Mouse (Mus musculus) ovary, adult 18-20 months (tissue): ENCODE measurements at regions not wholly inside any gene's neighbourhood (a gene's known extent, or its start where the extent isn't known, plus 50 kb on each side); places are given as distances from the start of the nearest gene placed in this dataset.

ENCODE experiments used
- DNase-seq: peaks from one replicate; pipeline ENCODE4 v3.0.0; 2022; ENCODE audit warnings: low spot score, mixed read lengths

DNA sequence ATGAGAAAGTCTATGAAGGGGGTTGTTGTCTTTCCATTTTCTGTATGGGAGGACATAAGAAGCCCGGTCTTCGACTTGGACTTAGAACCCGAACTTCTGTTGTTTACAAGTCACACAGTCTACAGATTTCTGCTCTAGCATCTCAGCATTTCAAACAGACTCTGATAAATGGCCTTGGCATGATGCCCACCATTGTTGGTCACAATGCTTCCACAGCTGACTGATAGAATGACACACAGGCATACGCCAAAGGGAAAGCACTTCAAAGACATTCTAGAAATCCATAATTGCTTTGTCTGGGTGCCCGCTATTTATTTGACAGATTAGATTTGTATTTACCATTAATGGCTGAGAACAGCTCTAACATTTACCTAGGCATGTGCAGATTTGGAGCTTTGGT lies 326.2 kb upstream of the Tnp1 start:
- DNase-seq: no peak

DNA sequence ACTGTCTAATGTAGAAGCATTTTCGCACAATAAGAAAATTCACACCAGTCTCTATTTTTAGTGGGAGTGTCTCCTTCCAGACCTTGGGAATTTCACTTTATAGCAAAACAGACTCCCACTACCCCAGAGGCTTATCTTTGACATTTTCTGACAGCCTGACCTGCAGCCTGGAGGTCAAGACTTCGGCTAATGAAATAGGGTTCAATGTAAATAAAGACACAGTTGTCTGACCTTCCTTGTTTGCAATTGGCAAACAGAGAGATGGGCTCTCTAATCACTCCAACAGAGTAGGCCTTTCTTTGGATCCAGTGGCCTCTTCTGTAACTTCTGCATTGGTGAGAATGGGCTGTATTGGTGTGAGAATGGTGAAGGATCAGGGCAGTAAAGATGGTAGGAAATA lies 321.7 kb upstream of the Tnp1 start:
- DNase-seq: no peak

DNA sequence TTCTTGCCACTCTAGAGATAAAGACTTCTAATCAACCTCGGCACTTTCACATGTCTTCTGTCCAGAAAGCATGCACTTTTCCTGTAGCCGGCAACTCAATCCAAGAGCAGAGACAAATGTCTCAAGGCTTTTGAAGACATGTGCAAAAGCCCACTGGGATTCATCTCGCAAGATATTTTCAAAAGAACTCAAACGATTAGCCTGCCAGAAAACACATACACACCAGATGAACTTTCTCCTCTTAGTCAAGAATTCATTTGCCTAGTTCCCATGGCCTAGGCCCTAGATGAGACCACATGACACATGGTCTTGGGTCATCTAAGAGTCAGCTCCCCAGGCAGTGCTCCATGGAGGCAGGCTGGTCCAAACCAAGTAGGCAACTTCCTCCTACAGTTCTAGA lies 293.8 kb upstream of the Tnp1 start:
- DNase-seq: no peak

DNA sequence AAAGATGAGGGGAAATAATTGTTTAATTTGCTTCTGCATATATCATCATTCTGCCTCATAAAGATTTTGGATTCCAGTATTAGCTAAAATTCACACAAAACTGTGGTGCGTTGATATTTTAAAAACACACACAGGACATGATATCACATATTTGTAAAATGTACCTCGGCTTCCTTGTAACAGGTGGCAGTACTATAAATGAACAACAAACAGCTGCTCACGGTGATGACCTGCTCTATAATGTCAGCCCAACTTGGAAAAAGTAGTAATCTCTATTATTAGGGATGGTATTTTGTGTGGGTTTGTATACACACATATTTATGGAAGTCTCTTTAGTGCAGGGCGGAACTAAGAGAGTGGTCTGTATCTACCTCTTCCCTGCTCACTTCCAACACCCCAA lies 292.7 kb upstream of the Tnp1 start:
- no peak for DNase-seq

DNA sequence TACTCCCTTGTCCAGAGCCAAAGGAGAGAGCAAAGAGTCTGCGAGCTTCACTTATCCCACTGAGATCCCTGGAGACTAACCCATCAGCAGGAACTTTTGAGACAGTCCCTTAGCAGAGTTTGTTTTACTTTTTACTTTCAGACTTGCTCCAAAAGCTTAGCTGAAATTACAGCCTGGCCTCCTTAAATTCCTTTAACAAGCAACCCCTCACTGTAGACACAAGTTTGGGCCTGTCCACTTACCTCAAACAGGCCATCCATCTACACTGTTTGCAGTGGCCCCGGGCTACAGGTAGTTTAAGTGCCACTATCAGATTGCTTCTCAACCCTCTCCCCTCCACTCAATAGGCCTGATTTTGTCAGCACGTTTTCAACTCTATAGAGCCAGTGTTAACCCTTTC lies 291.5 kb upstream of the Tnp1 start:
- DNase-seq: no peak

DNA sequence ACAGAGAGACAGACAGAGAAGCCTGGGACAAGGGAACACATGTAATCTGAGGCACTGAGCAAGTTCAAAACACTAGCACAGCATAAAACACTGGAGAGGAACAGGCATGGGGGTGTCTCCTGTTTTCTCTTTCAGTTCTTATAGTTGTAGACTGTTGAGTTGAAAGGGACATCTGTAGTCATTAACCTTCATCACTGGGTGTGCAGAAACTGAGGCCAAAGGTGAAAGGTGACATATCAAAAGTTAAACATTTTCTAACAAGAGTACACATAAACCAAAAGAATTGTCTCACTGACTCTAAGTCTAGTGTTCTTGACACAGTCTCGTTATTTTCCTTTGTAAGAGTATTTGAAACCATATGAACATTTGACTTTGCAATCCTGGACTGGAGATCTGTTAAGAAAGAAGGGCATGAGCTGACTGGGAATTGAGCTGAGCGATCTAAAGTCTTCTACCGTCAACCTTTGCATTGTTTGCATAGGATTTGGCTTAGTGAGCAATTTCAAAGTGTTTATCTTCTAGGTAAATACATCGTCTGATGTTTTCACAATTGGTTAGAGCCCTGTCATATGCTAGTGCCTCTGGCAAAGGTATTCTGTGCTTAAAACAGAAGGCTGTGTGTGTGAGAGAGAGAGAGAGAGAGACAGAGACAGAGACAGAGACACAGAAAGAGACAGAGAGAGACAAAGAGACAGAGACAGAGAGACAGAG lies 284.4 kb upstream of the Tnp1 start:
- DNase-seq: no peak

DNA sequence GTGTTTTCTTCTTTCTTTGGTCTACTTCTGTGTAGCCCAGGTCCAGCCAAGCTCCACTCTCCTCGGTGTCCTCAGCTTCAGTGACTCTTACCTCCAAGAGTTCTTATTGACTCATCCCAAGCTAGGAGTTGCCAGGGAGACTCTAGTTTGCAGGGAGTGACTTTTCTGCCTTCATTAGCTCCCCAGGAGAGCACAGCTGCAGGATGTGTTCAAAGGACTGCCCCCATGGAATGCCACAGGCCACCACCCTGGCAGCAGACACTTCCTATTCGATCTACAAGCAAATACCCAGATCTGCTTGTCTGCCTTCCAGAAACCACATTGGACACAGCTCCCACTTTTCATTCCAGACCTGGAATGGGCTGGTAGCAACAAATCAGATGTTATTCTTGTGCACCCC lies 269.6 kb upstream of the Tnp1 start:
- no peak for DNase-seq

DNA sequence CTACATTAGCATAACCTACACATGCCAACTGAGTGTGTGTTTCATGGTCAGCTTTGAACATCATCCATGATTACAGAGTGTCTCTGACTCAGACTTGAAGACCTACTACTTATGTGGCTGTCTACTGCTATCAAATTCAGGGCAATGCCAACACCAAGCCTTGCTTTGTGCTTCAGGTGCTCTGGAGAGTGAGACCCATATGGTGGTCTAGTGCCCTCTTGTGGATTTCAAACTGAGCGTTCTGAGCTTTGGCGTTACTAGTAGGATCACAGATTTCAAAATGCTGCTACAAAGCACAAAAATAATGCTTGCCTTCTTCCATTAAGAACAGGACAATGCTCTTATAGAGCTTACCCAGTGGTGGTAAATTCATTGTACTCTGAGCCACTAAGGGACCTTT lies 258.8 kb upstream of the Tnp1 start:
- DNase-seq: no peak

DNA sequence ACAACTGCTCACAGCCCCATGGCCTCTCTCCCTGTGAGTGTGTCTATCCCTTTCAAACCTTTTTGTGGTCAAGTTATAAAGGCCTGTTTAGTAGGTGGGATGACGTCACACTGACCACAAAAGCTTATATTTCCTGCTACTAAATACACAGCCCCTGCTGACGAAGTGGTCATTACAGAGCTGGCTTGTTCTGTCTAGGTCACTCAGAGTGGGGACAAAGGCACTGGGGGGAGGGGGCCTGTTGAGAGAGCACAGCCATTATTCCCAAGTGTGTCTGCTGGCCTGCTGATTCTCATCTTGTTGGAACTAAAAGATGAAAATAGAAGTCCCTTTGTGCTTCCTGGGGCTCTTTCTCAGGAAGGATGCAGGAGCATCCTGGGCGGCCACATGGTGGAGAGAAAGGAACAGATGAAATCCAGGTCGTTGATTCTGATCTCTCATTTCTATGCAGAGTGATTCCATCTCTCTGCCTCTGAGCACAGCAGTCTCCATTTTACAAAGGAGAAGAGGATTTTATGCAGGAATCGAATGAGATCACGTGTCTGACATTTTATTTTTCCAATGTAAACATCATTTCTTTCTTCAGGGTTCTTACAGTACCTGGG lies 255.2 kb upstream of the Tnp1 start:
- no peak for DNase-seq

DNA sequence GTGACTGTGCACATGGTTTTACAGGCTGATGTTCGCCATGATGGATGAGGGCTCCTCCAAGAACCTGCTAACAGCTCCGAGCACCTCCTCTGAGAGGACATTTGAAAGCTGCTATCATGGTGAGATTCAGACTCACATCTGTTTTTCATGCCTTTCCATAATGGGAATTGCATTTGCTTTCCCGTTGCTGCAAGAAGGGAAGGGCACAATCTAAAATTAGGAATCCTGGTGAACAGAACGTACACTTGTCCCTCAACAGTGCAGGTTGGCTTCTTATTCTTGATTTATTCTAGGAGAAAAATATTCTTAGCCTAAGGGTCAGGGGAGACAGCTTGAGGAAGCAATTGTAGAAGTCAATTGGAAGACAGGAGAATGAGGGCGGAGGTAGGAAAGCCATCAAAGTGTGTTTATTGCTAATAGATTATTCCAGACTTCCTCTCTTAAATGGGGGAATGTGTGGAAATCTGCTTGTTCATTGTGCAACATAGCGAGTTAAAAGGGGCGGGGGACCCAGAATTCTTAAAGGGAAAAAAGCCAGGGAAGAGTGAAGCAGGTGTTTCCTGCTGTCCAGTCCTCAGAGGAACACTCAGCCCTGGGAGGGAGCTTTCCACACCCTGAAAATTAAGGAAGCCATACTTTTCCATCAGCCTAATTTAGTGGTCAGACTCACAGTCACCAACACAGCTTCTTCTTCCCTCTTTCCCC lies 253.5 kb upstream of the Tnp1 start:
- no peak for DNase-seq

DNA sequence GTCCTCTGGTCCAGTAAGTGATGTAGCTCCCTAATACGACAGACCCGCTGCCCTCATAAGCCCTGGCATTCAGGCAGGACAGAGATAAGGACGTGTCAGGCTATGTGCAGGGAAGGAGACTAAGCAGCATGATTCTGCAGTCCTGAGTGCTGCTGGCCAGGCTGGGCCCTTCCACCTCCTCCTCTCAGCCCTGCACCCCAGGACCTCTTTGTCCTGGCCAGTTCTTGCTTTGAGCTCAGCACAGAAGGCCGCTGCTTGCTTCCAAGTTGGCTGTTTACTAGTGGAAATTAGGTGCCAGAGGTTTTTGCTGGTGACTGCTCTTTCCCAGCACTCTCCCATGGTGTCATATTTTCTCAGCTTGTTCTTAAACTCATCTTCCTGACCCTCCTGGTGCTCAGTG lies 249.3 kb upstream of the Tnp1 start:
- DNase-seq: no peak

DNA sequence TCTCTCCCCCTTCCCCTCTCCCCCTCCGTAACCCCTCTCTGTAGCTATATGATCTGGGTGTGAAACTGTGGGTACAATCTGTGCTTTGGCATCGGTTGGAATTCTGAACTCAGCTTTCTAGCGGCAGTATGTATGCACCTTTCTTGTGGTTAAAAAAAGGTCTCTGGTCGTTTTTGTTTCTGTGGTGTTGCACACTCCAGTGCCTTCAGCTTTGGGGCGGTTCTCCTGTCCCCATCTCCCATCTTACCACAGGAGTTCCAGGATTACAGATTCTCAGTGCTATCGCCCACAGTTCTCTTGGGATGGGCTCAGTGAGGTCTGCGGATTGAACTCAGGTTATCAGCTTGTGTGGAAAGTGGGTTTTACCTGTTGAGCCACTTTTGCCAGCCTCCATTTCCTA lies 248.5 kb upstream of the Tnp1 start:
- no peak for DNase-seq

DNA sequence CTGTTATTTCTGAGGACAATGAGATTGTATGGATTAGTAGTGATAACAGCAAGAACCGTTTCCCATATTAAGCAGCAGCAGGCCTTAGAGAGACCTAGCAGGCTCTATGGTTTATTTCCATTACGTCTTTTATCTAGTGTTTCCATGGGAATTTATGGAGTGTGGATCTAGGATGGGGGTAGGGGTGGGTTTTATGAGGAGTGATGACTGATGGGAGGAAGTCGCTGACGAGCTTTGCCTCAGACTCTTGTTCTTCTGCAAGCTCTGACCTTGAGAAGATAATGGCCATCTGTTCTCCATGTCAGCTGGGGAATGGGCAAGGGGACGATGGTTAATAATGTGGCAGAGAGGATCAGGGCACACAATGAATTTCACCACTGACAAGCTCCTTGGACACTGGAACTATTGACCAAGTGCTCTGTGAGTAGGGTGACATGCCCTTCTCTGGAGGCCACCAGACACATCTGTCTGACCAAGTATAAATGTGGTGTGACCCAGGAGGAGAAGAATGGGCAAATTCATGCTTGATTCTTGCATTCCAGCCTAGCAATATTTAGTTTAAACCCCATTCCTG lies 243.9 kb upstream of the Tnp1 start:
- DNase-seq: no peak

DNA sequence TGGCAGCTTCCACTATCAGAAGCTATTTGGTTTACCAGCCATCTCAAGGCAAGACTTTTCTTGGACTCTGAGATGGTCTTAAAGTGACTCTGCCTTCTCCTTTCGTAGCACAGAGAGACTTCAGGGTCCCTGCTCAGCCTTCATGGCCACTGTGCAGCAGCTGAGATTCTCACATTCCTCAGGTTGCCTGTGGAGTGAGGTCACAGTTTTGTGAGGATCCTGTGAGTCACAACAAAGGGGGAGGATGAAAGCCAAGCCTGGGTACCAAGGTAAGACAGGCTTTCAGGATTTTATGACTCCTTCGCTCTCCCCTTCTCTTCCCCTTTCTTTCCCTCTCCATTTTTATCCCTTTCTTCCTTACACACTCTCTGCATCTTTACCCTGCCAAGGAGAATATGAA lies 241.6 kb upstream of the Tnp1 start:
- no peak for DNase-seq

DNA sequence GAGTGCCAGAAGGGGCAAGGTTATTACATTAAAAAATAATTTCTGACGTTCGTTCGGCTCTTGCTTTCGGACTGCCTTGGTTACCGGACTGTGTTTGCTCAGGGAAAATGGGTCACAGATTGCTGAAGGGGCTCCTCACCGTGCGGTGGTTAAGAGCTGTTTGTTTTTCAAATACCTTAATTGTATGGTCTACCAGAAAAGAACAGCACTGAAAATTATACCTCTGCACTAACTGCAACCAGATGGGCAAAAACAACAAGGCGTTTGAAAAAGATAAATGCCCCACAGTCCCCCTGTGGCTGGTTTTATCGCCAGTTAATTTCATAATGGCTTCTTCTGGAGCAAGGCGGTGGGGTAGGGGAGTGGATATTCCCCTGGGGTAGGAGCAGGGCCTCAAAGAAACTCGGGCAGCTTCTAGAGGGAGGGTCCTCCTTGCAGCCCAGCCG lies 236.2 kb upstream of the Tnp1 start:
- no peak for DNase-seq

DNA sequence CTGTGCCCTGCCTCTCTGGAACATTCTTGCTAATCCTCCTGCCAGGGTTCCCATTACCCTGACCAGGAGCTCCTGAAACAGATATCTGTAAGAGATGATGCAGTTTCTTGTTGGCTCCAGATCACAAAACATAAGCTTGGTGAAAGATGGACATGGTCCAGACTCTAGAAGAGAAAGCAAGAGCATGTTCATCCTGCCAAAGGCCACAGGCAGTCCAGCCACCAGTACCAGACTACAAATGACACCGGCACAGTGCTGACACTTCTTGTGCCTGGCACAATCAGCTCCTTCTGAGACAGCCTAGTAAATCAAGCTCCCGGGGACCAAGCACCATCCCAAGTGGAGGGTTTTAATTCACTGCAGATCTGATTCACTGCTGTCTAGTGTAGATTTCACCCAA lies 228.3 kb upstream of the Tnp1 start:
- no peak for DNase-seq

DNA sequence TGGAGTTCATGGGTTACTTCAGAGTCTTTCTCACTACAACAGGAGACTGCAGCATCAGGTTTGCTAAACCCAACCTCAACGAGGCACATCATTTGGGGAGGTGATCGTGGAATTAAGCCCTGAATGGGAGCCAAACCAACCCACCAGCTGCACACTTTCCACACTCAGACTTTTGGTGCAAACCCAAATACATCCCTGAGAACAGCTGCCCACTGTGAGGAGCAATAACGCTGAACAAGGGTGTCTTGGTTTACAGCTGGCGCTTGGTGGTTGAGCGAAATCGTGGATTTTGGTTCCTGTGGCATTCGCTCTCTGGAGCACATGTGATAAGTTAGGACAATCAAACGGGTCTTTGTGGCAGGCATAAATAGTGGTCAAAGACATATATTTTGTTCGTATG lies 226.6 kb upstream of the Tnp1 start:
- no peak for DNase-seq

DNA sequence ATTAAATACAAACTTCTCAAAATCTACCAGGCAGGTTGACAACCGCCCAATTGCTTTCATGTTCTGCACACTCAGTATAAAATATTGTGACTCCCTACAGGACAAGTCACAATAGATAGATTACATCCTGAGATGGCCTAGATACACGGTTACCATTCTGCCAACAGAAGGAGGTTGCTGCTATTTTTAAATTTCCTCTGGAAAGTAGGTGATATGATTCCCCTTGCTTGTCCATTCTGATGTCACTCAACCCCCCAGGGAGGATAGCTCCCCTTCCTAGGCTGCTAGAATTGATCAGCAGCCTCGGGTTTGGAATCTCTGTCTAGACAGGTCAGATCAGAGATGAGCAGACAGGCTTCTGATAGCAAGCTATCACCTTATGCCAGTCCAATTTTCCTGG lies 221.2 kb upstream of the Tnp1 start:
- no peak for DNase-seq

DNA sequence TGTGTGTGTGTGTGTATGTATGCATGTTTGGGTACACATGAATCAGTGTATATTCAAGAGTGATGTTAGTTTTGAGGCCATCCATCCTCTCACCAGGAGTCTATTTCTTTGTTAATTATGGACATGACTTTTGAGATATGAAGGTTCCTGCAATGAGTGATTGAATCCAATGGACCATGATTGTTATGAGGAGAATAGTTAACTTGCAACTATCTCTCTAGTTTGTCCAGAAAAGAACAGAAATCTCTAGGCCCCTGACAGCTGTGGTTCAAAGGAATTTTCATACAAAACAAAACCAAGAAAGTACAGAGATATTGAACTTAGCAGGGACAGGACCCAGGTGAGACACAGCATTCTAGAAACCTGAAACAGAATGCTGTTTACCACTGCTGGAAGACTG lies 217.9 kb upstream of the Tnp1 start:
- DNase-seq: no peak

DNA sequence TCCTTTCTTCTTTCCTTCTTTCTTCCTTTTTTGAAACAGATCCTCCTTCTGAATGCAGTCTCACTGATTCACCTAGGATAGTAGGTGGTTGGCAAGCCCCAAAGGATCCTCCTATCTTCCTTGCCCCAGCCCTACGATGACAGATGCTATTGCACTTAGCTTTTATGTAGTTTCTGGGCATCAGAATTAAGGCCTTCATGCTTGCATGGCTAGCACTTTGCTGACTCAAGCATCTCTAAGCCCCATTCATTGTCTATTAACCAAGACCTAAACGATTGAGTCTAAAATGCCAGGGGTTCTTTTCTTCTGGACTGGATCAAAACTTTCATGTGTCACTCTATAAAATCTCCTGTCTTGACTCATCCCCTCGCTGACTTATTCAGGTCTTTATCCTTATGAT lies 217.3 kb upstream of the Tnp1 start:
- DNase-seq: no peak

DNA sequence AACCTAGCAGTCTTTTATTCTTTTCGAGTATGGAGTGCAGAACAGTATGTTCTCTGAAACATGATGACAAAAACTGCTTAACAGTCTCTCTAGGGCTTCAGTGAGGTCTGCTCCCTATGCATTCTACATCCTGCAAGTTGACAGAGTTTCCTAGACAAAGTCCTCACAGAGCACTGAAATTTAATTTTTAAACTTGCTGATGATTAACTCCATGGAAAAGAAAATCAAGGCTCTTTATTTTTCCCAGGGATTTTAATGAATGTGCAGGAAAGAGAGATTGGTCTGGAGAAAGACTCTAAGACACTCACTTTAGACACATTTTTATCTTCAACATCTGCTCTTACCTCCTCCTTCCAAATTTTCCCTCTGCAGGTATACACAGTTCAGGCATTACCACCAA lies 214.9 kb upstream of the Tnp1 start:
- no peak for DNase-seq

DNA sequence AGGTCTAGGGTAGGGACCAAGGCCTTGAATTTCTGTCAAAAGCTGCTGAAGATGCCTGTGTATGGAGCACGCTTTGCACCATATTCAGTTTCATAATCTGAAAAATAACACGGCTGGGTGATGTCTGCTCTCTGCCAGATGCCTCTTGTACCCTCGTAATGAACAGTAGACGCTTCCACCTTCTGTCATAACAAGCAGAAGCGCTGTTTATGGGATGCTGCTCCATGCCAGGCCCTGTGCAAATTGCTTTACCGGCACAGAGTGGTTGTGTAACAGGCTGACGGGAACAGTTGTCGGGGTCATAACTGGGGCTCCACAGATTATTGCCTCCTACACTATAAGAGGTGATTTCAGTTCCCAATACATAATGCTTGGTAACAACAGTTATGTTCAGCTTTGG lies 211.5 kb upstream of the Tnp1 start:
- DNase-seq: no peak

DNA sequence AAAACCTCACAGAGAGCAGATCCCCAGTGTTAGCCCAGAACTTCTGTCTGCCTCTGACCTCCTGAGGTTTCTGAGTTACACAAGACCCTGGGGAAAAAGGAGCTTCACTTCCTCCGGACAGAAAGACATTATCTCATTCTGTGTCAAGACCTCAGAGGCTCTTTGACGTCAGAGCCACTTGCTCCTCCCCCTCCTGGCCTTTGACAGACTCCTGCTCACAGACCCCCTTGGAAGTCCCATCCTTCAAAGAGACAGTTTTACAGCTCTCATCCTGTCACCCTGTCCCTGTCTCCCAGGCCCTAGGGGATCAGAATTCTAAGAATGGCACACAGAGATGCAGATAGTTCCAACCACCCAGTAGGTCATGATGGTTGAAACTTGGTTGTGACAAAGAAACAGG lies 206.2 kb upstream of the Tnp1 start:
- DNase-seq: no peak
